Mouse (Mus musculus) brain, embryonic 14.5 days (tissue): Measurements from ENCODE around the gene Myo7a. TPM values are rescaled to one million over a fixed set of nuclear protein-coding genes. Genes with fewer than 3 reads are reported as not detected.

ENCODE experiments used
- DNase-seq: peaks from one replicate; pipeline ENCODE4 v3.0.0-alpha.2; 2011; ENCODE audit warnings: low read depth
- CTCF ChIP-seq: fragments of 200-500 bp; IDR thresholded peaks from 2 replicates; pipeline ENCODE4 v1.5.1; 2012; ENCODE audit warnings: inconsistent platforms, mild to moderate bottlenecking, moderate library complexity, borderline replicate concordance; ENCODE audit not compliant: insufficient read depth, insufficient read length; ENCODE audit errors: extremely low read depth
- POLR2A ChIP-seq: fragments of 200-500 bp; IDR thresholded peaks from 2 replicates; pipeline ENCODE4 v1.6.1; 2012; ENCODE audit warnings: mild to moderate bottlenecking, inconsistent platforms, borderline replicate concordance; ENCODE audit not compliant: poor library complexity, insufficient read depth, insufficient read length, severe bottlenecking; ENCODE audit errors: extremely low read depth
- polyA plus RNA-seq: library from polyadenylated mRNA; depleted of rRNA; stranded (reverse); fragments of >200 nt; gene quantifications from 2 replicates; pipeline ENCODE4 v1.2.3, GENCODE M21; 2012; rRNA removed

Myo7a gene
- polyA plus RNA-seq, 1 experiment = 42.1 TPM

- DNase-seq = no peak
- TF ChIP-seq CTCF = no peak
- no peak for TF ChIP-seq POLR2A
Measured at GRCm38 (mm10) chr7:98077453-98077852, 41.9 kb downstream of the Myo7a start.

- TF ChIP-seq POLR2A (no peak), CTCF (peak; percentile 97)
- DNase-seq = peak; percentile 90
Measured at GRCm38 (mm10) chr7:98071620-98072019, 47.7 kb downstream of the Myo7a start.

- TF ChIP-seq CTCF (no peak), POLR2A (no peak)
- no peak for DNase-seq
Measured at GRCm38 (mm10) chr7:98066229-98066628, 53.1 kb downstream of the Myo7a start.

GRCm38 (mm10) chr7:98054942-98055341, 64.4 kb downstream of the Myo7a start:
- TF ChIP-seq CTCF = no peak
- no peak for TF ChIP-seq POLR2A
- DNase-seq = no peak

GRCm38 (mm10) chr7:98054461-98054860, 64.9 kb downstream of the Myo7a start:
- no peak for TF ChIP-seq POLR2A
- no peak for TF ChIP-seq CTCF
- no peak for DNase-seq

GRCm38 (mm10) chr7:98051980-98052379, 67.3 kb downstream of the Myo7a start:
- peak; percentile 42 for DNase-seq
- TF ChIP-seq POLR2A (no peak), CTCF (peak; percentile 80)

- DNase-seq = no peak
- no peak for TF ChIP-seq CTCF
- TF ChIP-seq POLR2A = no peak
Measured at GRCm38 (mm10) chr7:98048101-98048824, 71.1 kb downstream of the Myo7a start.

GRCm38 (mm10) chr7:98002617-98003016, 116.7 kb downstream of the Myo7a start:
- TF ChIP-seq CTCF (no peak), POLR2A (no peak)
- DNase-seq = no peak

Other genes with a start within 250 kb of the Myo7a start
- gene Gdpd4, start 199.6 kb downstream of the Myo7a start, polyA plus RNA-seq = 0.03 TPM in 1 of 2 replicates, not detected in the other
- gene Omp, start 26.0 kb upstream of the Myo7a start, polyA plus RNA-seq = 0.18 and 0.33 TPM in 2 replicates
- 20.1 and 25.7 TPM in 2 replicates for gene Capn5, start 58.8 kb upstream of the Myo7a start, polyA plus RNA-seq
- 0.27 and 0.32 TPM in 2 replicates for gene B3gnt6, start 80.0 kb upstream of the Myo7a start, polyA plus RNA-seq
- gene Acer3, start 201.7 kb upstream of the Myo7a start, polyA plus RNA-seq = 10.5 and 11.0 TPM in 2 replicates
- gene Tsku, start 241.8 kb upstream of the Myo7a start, polyA plus RNA-seq = 16.0 and 19.1 TPM in 2 replicates